Mouse (Mus musculus): Measurements from ENCODE around the gene Rfk. TPM values are rescaled to one million over a fixed set of nuclear protein-coding genes. Genes with fewer than 3 reads are reported as not detected.

The Rfk gene
- polyA plus RNA-seq, 1 experiment: 72.6 TPM

- WGBS: 95% methylated on average over 8 of the region's 8 CpGs
Observed at GRCm38 (mm10) chr19:17366364-17367090, 27.3 kb upstream of the Rfk start.

DNA sequence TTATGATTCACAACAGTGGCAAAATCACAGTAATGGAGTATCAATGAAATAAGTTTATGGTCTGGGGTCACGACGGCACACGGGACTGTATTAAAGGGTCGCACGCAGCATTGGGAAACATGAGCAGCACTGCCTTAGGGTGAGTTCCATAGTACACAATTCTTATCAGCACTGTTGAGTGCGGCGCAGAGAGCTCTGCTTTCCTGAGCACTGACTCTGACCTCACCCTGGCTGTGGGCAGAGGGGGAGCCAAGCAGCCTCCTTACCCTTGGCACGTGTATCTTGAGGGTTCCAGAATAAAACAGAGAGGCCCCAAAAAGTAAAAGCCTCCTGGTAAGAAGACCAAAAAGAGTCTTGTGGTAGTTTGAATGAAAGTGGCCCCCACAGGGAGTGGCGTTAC is 25.3 kb upstream of the Rfk start:
- TF ChIP-seq CTCF (IDR thresholded peaks at IDR 0.05; ENCODE audit: borderline replicate concordance, insufficient read depth, low read depth, low read length): no peak
- TF ChIP-seq POLR2A (IDR thresholded peaks at IDR 0.05; ENCODE audit: borderline replicate concordance, insufficient read depth, low read length): no peak
- 96% methylated on average over 9 of the region's 9 CpGs for WGBS
- no peaks in the 10 kb centered on the region for H3K4me1 ChIP-seq (ENCODE audit: control insufficient read depth, insufficient read depth, low read length)
- H3K27me3 ChIP-seq (ENCODE audit: control insufficient read depth, insufficient read depth, low read length): no peaks in the 10 kb centered on the region
- no peak overlapping the region for H3K4me3 ChIP-seq (replicated peaks; ENCODE audit: insufficient read depth, low read depth, low read length)
- no peak for DNase-seq
- no peak overlapping the region for H3K27ac ChIP-seq (ENCODE audit: insufficient read depth, low read length)

More at GRCm38 (mm10) chr19:17366364-17367090, 27.3 kb upstream of the Rfk start:
- no peak for DNase-seq
- Histone ChIP-seq H3K4me3 (replicated peaks; ENCODE audit: insufficient read depth, low read depth, low read length) (no peak overlapping the region), H3K27ac (ENCODE audit: insufficient read depth, low read length) (no peak overlapping the region), H3K27me3 (ENCODE audit: control insufficient read depth, insufficient read depth, low read length) (no peaks in the 10 kb centered on the region), H3K4me1 (ENCODE audit: control insufficient read depth, insufficient read depth, low read length) (no peaks in the 10 kb centered on the region)
- no peak for TF ChIP-seq CTCF (IDR thresholded peaks at IDR 0.05; ENCODE audit: borderline replicate concordance, insufficient read depth, low read depth, low read length)
- TF ChIP-seq POLR2A (IDR thresholded peaks at IDR 0.05; ENCODE audit: borderline replicate concordance, insufficient read depth, low read length): no peak

DNA sequence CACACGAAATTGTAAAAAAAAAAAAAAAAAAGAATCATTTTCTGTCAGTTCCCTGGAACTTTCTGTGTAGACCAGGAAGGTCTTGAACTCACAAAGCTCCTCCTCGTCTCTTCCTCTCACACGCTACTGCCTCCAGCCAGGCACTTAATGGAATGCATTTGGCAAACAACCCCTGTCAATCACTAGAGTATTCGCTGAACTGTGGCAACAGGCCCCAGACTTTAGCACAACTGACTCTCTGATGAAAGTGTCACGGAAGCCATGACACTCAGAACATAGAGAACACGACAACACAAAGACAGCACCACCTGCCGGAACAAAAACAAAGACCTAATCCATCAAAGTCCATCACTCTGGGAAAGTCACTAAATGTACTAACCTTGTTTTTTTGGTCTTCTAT is 24.3 kb upstream of the Rfk start:
- Histone ChIP-seq H3K27me3 (ENCODE audit: control insufficient read depth, insufficient read depth, low read length) (no peaks in the 10 kb centered on the region), H3K4me1 (ENCODE audit: control insufficient read depth, insufficient read depth, low read length) (no peaks in the 10 kb centered on the region), H3K27ac (ENCODE audit: insufficient read depth, low read length) (no peak overlapping the region), H3K4me3 (replicated peaks; ENCODE audit: insufficient read depth, low read depth, low read length) (no peak overlapping the region)
- no peak for TF ChIP-seq POLR2A (IDR thresholded peaks at IDR 0.05; ENCODE audit: borderline replicate concordance, insufficient read depth, low read length)
- TF ChIP-seq CTCF (IDR thresholded peaks at IDR 0.05; ENCODE audit: borderline replicate concordance, insufficient read depth, low read depth, low read length): no peak
- 59% methylated on average over 7 of the region's 7 CpGs for WGBS
- DNase-seq: no peak

GRCm38 (mm10) chr19:17372701-17373100 is 21.1 kb upstream of the Rfk start, which contains the start of gene Gcnt1:
Gene Gcnt1, minus strand, starts transcription at chr19:17372844.
- 95% methylated on average over 3 of the region's 3 CpGs for WGBS

GRCm38 (mm10) chr19:17378845-17379244 is 15.0 kb upstream of the Rfk start:
- no peak overlapping the region for H3K27ac ChIP-seq (ENCODE audit: insufficient read depth, low read length)
- H3K27me3 ChIP-seq (ENCODE audit: control insufficient read depth, insufficient read depth, low read length): no peaks in the 10 kb centered on the region
- DNase-seq: no peak
- H3K4me3 ChIP-seq (replicated peaks; ENCODE audit: insufficient read depth, low read depth, low read length): no peak overlapping the region
- no peaks in the 10 kb centered on the region for H3K4me1 ChIP-seq (ENCODE audit: control insufficient read depth, insufficient read depth, low read length)
- TF ChIP-seq POLR2A (IDR thresholded peaks at IDR 0.05; ENCODE audit: borderline replicate concordance, insufficient read depth, low read length) (no peak), CTCF (IDR thresholded peaks at IDR 0.05; ENCODE audit: borderline replicate concordance, insufficient read depth, low read depth, low read length) (no peak)

More at GRCm38 (mm10) chr19:17372701-17373100, 21.1 kb upstream of the Rfk start, which contains the start of gene Gcnt1:
- H3K27me3 ChIP-seq (ENCODE audit: control insufficient read depth, insufficient read depth, low read length): no peaks in the 10 kb centered on the region
- no peaks in the 10 kb centered on the region for H3K4me1 ChIP-seq (ENCODE audit: control insufficient read depth, insufficient read depth, low read length)
- no peak within 1 kb of the TSS for H3K27ac ChIP-seq (ENCODE audit: insufficient read depth, low read length)
- no peak for DNase-seq
- no peak within 1 kb of the TSS for H3K4me3 ChIP-seq (replicated peaks; ENCODE audit: insufficient read depth, low read depth, low read length)
- TF ChIP-seq CTCF (IDR thresholded peaks at IDR 0.05; ENCODE audit: borderline replicate concordance, insufficient read depth, low read depth, low read length) (no peak), POLR2A (IDR thresholded peaks at IDR 0.05; ENCODE audit: borderline replicate concordance, insufficient read depth, low read length) (no peak)

DNA sequence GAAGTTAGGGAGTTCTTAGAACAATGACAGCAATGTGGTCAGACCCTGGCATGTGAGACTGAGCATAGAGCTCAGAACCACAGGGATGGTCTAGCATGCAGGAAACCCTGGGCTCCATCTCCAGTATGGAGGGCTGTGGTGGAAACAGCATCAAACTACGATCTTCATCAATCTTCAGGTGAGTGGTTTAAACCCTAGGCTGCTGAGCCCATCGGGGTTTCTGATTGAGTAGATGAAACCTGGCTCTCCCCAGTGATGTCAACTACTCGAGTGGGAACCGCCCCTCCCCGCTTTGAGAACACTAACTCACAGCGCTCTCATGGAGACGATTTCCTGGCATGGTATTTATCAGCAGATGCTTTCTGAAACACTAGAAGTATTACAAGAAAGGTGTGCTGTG is 13.3 kb upstream of the Rfk start:
- TF ChIP-seq CTCF (IDR thresholded peaks at IDR 0.05; ENCODE audit: borderline replicate concordance, insufficient read depth, low read depth, low read length) (no peak), POLR2A (IDR thresholded peaks at IDR 0.05; ENCODE audit: borderline replicate concordance, insufficient read depth, low read length) (no peak)
- 61% methylated on average over 7 of the region's 7 CpGs for WGBS
- H3K4me3 ChIP-seq (replicated peaks; ENCODE audit: insufficient read depth, low read depth, low read length): no peak overlapping the region
- no peaks in the 10 kb centered on the region for H3K4me1 ChIP-seq (ENCODE audit: control insufficient read depth, insufficient read depth, low read length)
- no peak overlapping the region for H3K27ac ChIP-seq (ENCODE audit: insufficient read depth, low read length)
- no peak for DNase-seq
- H3K27me3 ChIP-seq (ENCODE audit: control insufficient read depth, insufficient read depth, low read length): no peaks in the 10 kb centered on the region

DNA sequence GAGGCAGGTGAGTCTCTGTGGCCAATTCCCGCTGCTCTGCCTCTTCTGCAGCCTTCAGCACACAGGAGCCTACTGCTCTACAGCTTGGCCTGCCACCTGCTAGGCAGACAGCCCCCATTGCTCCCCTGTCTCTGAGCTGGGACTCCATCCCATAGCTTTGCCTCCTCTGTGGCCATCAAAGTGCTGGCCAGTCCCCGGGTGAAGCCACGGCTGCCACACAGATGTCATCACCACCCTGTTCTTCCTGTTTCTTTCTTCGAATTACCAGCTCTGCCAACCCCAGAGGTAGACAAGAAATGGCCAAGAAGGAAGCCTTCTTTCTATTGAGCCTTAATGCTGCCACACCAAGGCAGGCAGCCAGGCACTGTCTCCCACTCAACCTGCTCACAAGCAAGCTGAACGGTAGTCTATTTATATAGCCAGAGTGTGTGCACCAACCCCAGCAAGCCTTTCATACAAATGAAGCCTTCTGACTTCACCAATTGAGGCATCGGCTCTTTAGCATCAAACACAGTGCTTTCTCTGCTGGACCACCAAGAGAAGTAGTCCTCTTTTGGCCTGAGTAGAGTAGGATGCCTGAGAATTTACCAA is 10.9 kb upstream of the Rfk start:
- H3K27me3 ChIP-seq (ENCODE audit: control insufficient read depth, insufficient read depth, low read length): no peaks in the 10 kb centered on the region
- 68% methylated on average over 6 of the region's 6 CpGs for WGBS
- no peak overlapping the region for H3K4me3 ChIP-seq (replicated peaks; ENCODE audit: insufficient read depth, low read depth, low read length)
- DNase-seq: no peak
- H3K4me1 ChIP-seq (ENCODE audit: control insufficient read depth, insufficient read depth, low read length): no peaks in the 10 kb centered on the region
- TF ChIP-seq CTCF (IDR thresholded peaks at IDR 0.05; ENCODE audit: borderline replicate concordance, insufficient read depth, low read depth, low read length) (no peak), POLR2A (IDR thresholded peaks at IDR 0.05; ENCODE audit: borderline replicate concordance, insufficient read depth, low read length) (no peak)
- H3K27ac ChIP-seq (ENCODE audit: insufficient read depth, low read length): no peak overlapping the region

- Histone ChIP-seq H3K4me3 (replicated peaks; ENCODE audit: insufficient read depth, low read depth, low read length) (no peak overlapping the region), H3K27ac (ENCODE audit: insufficient read depth, low read length) (no peak overlapping the region), H3K4me1 (ENCODE audit: control insufficient read depth, insufficient read depth, low read length) (no peaks in the 10 kb centered on the region), H3K27me3 (ENCODE audit: control insufficient read depth, insufficient read depth, low read length) (no peaks in the 10 kb centered on the region)
- no peak for DNase-seq
- 96% methylated on average over 4 of the region's 4 CpGs for WGBS
- no peak for TF ChIP-seq POLR2A (IDR thresholded peaks at IDR 0.05; ENCODE audit: borderline replicate concordance, insufficient read depth, low read length)
- no peak for TF ChIP-seq CTCF (IDR thresholded peaks at IDR 0.05; ENCODE audit: borderline replicate concordance, insufficient read depth, low read depth, low read length)
Observed at GRCm38 (mm10) chr19:17385022-17385421, 8.8 kb upstream of the Rfk start.

All from cerebellum, adult 2 months (tissue).